Mouse (Mus musculus) left cerebral cortex, postnatal 10 days (tissue): ENCODE measurements around the gene Loxl3. TPM values are rescaled to one million over a fixed set of nuclear protein-coding genes. Genes with fewer than 3 reads are reported as not detected.

Source experiments
- microRNA-seq: library from miRNA; unstranded; fragments of <30 nt; microRNA quantifications from one replicate; pipeline ENCODE4 v1.2.0, GENCODE M21; 2022
- total RNA-seq, 2 experiments: library from RNA; stranded (reverse); gene quantifications; 2 replicates each; pipeline ENCODE4 v1.2.3; 2021

Loxl3 gene
- total RNA-seq, 2 experiments from 2014 or later = 1.8 to 4.0 TPM

Small RNAs within 50 kb of the gene (microRNA-seq; reads per million reads assigned to microRNA genes)
- gene Mir3470a (not detected), gene Mir7040 (not detected)

Other genes starting within 250 kb of the Loxl3 start
- 10 to 100 TPM; 45.5 to 47.5 TPM for gene Sema4f, start 94.4 kb upstream of the Loxl3 start, total RNA-seq
- not detected for gene M1ap, start 87.3 kb upstream of the Loxl3 start, total RNA-seq
- 1 to 10 TPM; 1.8 to 2.1 TPM for gene Dok1, start 702 bp upstream of the Loxl3 start, total RNA-seq
- 10 to 100 TPM; 97.9 to 99.8 TPM for gene Aup1, start 20.3 kb downstream of the Loxl3 start, total RNA-seq
- 10 to 100 TPM; 66.5 to 68.0 TPM for gene Htra2, start 21.1 kb downstream of the Loxl3 start, total RNA-seq
- gene Dqx1, start 23.7 kb downstream of the Loxl3 start, total RNA-seq = under 1 TPM; 0.19 to 0.41 TPM
- not detected for gene Tlx2, start 36.1 kb downstream of the Loxl3 start, total RNA-seq
- gene Pcgf1, start 43.7 kb downstream of the Loxl3 start, total RNA-seq = 10 to 100 TPM; 19.1 to 19.6 TPM
- gene Lbx2, start 52.2 kb downstream of the Loxl3 start, total RNA-seq = under 1 TPM in 1 of 2 experiments, not detected in 1; 0.69 TPM
- 1 to 10 TPM; 7.7 to 9.4 TPM for gene Ccdc142, start 67.4 kb downstream of the Loxl3 start, total RNA-seq
- 1 to 10 TPM; 6.3 to 6.5 TPM for gene Gm42688, start 67.4 kb downstream of the Loxl3 start, total RNA-seq
- 10 to 100 TPM; 58.7 to 63.5 TPM for gene Mrpl53, start 74.9 kb downstream of the Loxl3 start, total RNA-seq
- 10 to 100 TPM; 27.9 to 31.8 TPM for gene Mogs, start 81.3 kb downstream of the Loxl3 start, total RNA-seq
- 10 to 100 TPM; 50.4 to 54.7 TPM for gene Wbp1, start 87.4 kb downstream of the Loxl3 start, total RNA-seq
- gene Ino80b, start 91.3 kb downstream of the Loxl3 start, total RNA-seq = 10 to 100 TPM; 19.9 to 23.2 TPM
- gene Rtkn, start 101.3 kb downstream of the Loxl3 start, total RNA-seq = 10 to 100 TPM; 30.3 to 34.4 TPM
- 10 to 100 TPM; 28.0 to 29.4 TPM for gene Wdr54, start 122.2 kb downstream of the Loxl3 start, total RNA-seq
- gene 1700003E16Rik, start 122.2 kb downstream of the Loxl3 start, total RNA-seq = 10 to 100 TPM; 28.5 to 29.0 TPM
- 100 to 1,000 TPM; 351 to 353 TPM for gene Dctn1, start 131.7 kb downstream of the Loxl3 start, total RNA-seq
- under 1 TPM; 0.71 to 0.75 TPM for gene Slc4a5, start 185.7 kb downstream of the Loxl3 start, total RNA-seq